Mouse (Mus musculus) spleen, postnatal 36 days (tissue): ENCODE measurements around the gene Anks1.

Source experiments
- DNase-seq, 2 experiments: peaks; one replicate each; pipeline ENCODE4 v3.0.0; 2022; ENCODE audit warnings: low spot score in 2 of 2, mixed read lengths in 1 of 2

Gene Anks1

GRCm38 (mm10) chr17:28050210-28050609 lies 141.1 kb downstream of the Anks1 start:
- DNase-seq = no peak

- DNase-seq = no peak
Observed at GRCm38 (mm10) chr17:28052293-28052863, 143.3 kb downstream of the Anks1 start.

DNA sequence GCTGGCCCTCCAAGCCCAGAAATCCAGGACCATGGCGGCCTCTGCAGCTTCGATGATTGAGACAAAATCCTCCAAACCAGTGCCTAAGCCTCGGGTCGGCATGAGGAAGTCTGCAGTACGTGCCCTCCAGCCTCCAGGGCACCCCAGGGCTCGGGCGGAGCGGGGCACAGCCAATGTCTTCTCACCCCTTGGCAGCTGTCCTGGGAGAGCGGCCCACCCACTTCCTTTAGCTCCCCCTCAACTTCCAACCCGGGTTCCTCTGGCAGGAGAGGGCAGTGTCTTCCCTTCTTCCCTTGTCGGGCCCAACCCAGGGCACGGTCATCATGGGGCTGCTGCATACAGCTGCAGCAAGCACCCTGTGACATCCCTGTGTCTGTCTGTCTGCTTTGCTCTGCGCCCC lies 149.2 kb downstream of the Anks1 start:
- no peak for DNase-seq

DNA sequence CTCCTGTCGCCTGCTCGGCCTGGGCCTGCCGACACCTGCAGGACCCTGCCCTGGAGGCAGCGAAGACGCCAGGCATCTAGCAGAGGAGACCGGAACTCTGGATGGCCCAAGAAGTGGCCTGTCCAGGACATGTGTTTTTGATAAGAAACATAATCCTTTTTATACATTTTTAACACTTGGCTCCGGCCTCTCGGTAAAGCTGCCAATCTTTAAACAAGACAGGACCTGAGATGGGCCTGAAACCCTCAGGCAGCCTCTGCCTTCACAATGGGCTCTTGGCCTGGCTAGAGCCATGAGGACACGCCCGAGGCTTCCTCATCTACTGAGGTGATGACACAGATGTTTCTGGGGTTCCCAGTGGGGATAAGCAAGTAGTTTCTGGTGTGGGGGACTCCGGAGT lies 151.6 kb downstream of the Anks1 start:
- DNase-seq = no peak

GRCm38 (mm10) chr17:28061472-28061871 lies 152.4 kb downstream of the Anks1 start:
- no peak for DNase-seq

GRCm38 (mm10) chr17:28062710-28063109 lies 153.6 kb downstream of the Anks1 start:
- DNase-seq = no peak

GRCm38 (mm10) chr17:28063163-28063562 lies 154.1 kb downstream of the Anks1 start:
- no peak for DNase-seq

DNA sequence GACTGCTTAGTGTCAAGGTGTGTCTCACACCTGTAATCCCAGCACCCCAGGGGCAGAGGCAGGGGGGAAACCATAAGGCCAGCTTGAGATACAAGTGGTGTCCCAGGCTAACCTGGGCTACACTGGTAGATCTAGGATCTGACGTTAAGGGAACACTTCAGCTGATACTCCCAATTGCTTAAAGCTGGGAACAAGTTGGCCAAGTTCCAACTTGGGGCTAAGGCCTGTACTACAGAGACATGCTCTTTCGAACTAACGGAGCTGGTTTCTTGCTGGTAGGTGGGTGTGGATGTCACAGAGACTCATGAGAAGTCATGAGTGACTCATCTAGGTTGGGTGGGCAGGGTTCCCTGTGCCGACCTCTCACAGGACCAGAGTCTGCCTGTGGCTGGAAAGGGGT lies 158.2 kb downstream of the Anks1 start:
- DNase-seq = no peak

DNA sequence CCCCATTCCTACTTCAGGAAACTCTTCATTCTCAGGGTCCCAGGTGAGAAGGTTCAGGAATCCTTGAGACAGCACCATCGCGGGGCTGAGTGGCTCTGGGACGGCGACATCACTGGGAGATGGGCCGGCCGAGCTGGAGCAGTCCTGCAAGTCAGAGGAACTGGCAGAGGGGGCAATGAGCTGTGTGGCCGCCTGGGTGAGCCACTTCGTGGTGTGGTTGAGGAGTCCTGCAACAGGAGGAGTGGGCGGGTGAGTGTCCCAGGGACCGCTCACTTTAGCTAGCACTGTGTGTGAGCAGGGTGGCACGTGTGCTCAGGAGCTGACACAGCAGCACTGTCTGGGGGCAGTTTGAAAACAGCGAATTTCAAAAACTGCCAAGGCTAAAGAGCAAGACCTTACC lies 160.3 kb downstream of the Anks1 start:
- no peak for DNase-seq

- no peak for DNase-seq
Observed at GRCm38 (mm10) chr17:28070256-28070655, 161.2 kb downstream of the Anks1 start.

GRCm38 (mm10) chr17:28072730-28073129 lies 163.6 kb downstream of the Anks1 start:
- no peak for DNase-seq

DNA sequence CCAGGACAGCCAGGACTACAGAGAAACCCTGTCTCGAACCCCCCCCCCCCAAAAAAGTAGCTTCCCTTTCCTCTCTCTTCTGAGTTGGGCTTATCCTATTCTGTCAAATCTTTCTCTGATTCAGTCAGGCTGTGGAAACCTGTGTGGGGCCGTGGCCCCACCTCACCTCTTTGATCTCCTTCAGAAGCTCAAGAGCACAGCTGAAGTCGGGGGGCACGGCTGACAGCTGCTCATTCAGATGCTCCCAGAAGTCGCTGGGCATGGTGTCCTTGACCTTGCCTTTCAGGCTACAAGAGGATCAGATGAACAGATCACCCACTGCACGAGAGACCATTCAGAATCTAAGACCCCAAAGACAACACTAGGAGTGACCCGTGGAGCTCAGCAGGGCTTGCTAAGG lies 165.4 kb downstream of the Anks1 start:
- DNase-seq = no peak

DNA sequence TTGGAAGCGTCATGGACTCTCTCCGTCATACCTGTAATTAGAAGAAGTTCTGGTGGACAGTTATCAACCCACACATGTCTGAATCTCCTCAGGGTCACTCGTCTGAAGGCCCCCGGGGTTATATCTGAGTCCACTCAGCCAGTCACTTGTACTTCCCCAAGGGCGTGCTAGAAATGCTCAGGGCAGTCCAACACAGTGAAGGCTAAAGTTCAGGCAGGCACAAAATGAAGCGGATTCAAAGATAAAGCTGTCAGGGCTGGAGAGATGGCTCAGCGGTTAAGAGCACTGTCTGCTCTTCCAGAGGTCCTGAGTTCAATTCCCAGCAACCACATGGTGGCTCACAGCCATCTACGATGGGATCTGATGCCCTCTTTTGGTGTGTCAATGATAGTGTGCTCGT lies 168.9 kb downstream of the Anks1 start:
- DNase-seq = no peak

DNA sequence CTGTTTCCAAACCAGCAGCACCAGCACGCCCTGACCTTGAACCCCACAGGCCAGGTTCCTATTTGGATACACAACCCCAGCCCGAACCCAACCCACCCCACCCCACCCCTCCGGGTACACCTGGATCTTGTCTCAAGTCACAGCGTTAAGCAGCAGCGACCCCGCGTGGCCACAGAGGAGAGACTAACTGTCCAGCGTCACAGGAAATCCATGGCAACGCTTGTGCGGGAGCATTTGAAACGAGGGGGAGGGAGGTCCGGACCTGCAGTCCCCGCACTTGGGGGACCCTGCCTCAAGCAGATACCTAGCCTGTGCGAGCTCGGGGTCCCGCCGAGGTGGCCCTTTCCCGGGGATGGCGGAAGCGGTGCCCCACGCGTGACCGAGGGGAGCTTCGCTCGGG lies 170.5 kb downstream of the Anks1 start:
- DNase-seq = peak; percentile 68 to 81

- peak; percentile 60 to 71 for DNase-seq
Observed at GRCm38 (mm10) chr17:28080045-28080816, 171.1 kb downstream of the Anks1 start, which contains the start of gene Tcp11. TSS of gene Tcp11 (minus strand) at chr17:28080639.

GRCm38 (mm10) chr17:28080817-28081165 lies 171.7 kb downstream of the Anks1 start:
- DNase-seq = no peak

DNA sequence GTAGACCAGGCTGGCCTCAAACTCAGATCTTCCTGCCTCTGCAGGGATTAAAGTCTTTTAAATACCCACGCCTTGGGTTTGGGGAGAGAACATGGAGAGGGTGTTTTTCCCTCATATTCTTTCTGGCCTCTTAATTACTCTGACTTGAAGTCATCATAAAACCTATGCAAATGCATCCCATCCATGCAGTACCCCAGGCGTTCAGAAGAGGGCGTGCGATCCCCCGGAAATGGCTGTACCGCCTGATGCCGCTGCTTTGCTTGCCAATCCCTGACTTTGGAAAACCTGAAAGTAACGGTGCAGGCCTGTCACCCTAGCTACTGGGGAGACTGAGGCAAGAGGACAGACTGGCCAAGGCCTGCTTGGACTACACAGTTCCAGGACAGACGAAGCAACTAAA lies 172.3 kb downstream of the Anks1 start:
- no peak for DNase-seq

GRCm38 (mm10) chr17:28081856-28082255 lies 172.8 kb downstream of the Anks1 start:
- DNase-seq = no peak

DNA sequence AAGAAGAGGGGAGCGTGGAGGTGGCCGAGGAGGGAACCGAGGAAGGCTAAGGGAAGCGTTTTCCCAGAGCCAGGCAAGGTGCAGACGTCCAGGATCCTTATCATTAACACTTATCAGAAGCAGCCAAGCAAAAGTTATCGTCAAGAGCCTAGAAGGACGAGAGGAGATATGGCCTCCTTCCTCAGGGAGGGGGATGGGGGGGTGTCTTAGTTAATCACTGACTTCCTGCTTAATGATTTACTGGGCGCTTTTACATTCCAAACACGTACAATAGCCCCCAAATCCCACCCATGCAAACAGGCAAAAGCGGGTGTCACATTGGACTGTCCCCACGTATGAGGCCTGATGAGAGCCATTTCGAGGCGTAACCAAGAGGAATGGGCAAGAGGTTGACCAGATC lies 173.8 kb downstream of the Anks1 start:
- no peak for DNase-seq

- DNase-seq = no peak
Observed at GRCm38 (mm10) chr17:28084395-28084905, 175.3 kb downstream of the Anks1 start.

DNA sequence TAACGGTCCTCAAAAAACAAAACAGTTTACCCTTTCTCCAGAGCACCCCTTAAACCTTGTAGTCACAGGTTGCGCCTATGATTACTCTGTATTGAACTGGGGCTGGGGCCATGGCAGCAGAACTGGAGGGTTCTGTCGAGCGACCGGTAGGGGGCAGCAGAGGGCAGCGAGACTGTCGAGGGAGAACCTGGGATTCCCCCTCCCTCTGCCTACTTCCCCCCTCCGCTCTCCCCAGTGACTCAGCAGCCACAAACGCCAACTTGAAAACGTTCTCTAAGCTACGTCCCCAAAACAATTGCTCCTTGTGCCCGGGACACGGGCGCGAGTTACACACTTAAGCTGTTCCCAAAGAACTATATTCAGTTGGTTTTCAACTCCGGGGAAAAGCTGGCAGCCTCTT lies 175.9 kb downstream of the Anks1 start:
- peak; percentile 86 for DNase-seq

DNA sequence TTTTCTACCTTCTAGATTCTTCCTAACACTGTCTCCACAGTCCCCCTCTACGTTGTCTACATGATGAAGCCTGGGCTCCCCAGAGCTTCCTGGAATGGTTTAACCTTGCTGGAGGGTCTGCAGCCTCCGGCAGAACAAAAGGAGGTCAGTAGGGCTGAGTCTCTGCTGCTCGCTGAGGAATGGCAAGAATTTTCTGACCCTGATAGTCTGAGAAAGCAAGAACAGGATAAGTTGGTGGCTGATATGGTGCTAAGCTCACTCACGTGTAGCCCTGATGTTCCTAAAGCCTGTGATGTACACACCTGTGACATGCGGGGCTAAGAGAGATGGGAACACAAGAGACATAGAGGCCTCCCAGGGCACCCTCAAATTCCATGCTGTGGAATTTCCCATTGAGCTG lies 178.3 kb downstream of the Anks1 start:
- DNase-seq = no peak

DNA sequence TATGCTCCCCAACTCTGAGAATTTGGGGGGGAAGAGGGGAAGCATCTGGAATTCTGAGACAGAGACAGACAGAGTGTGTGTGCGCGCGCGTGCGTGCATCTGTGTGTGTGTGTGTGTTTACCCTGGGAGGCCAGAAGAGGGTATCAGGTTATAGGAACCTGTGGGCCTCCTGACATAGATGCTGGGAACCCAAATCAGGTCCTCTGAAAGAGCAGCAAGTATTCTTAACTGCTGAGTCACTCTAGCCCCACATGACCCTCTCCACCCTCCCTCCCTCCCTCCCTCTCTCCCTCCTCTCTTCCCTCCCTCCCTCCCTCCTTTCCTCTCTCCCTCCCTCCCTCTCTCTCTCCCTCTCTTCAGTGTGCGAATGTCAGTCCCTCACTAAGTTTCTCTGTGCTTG lies 179.6 kb downstream of the Anks1 start:
- DNase-seq = no peak
